Mouse (Mus musculus) E14TG2a.4 (cell line): ENCODE measurements around the gene Rin1.

Source experiments
- CTCF ChIP-seq: conservative IDR thresholded peaks from 2 replicates; pipeline ENCODE4 v1.5.1; 2014; ENCODE audit warnings: low read length
- POU5F1 ChIP-seq: IDR thresholded peaks from 2 replicates; pipeline ENCODE4 v1.6.1; 2014; ENCODE audit warnings: low read length, borderline replicate concordance

DNA sequence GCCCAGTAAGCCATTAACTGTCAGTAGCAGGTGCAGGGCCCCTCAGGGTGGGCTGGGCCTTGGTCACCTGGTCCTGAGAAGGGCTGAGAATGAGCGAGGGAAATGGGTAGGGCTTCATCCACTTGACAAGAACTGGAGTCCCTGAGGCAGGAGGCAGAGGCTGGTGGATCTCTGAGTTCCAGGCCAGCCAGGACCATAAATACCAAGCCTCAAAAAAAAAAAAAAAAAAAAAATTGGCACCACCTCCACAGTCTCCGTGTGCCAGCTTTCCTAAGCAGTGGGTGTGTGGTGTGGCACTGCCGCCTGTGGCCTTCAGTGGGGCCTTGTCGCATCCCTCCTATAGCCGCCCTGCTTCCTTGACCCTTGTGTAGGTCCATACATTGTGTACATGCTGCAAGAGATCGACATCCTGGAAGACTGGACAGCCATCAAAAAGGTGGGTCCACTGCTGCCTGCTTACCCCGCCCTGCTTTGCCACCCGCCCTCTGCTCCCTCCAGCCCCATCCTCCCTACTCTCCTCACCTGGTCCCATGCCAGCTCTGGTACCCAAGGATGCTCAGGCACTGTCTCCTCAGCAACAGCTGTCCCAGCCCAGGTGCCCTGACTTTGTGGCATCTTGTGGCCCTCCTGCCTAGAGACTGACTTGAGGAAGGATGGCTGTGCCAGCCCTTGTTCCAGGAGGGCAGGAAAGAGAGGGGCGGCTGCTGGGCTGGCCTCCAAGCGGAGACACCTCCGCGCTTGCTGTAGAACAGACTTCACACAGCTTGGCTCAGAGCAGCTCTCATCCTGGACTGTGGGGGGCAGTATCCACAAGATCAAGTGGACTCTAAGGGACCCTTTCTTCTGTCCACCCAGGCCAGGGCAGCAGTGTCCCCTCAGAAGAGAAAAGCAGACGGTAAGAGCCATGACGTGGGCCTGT, 1.9 kb upstream of the Rin1 start:
- TF ChIP-seq CTCF (no peak), POU5F1 (no peak)
